Mouse (Mus musculus) left cerebral cortex, postnatal 25 days (tissue): ENCODE results near the gene Polr1b. TPM values are rescaled to one million over a fixed set of nuclear protein-coding genes. Genes with fewer than 3 reads are reported as not detected.
A peak's percentile ranks its signal among the peaks of the same experiment; 100 is the strongest.

ENCODE experiments used
- DNase-seq, 2 experiments: peaks; one replicate each; pipeline ENCODE4 v3.0.0; 2022; ENCODE audit warnings: low spot score in 2 of 2, mixed read lengths in 1 of 2
- intact Hi-C: fragments of 180-260 bp; cut with DNase I; formaldehyde crosslinking; loops from one replicate; pipeline ENCODE4 v1.15.1; 2025
- total RNA-seq, 2 experiments: library from RNA; stranded (reverse); gene quantifications; 2 replicates each; pipeline ENCODE4 v1.2.3; 2021

Polr1b gene
- total RNA-seq: 10 to 100 TPM; 17.8 to 22.1 TPM

DNA sequence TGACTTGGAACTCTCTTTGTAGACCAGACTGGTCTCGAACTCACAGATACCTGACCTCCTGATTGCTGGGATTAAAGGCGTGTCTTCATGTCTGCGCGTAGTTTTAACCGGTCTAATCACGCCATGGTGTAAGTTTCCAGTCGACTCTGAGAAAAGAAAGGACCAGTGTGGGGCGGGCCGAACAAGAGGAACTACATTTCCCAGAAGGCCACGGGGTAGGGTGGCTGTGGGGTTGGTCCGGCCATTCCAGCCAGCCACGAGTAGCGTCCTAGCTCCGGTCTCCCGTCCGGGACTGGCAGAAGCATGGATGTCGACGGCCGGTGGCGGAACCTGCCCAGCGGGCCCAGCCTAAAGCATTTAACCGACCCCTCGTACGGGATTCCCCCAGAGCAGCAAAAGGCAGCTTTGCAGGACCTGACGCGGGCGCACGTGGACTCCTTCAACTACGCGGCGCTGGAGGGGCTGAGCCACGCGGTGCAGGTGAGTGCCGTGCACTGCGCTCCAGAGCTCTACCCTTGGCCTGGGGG lies at the start of gene Polr1b:
Gene Polr1b (plus strand): TSS at position 212 of the 527 bp plus-strand sequence.
- DNase-seq: peak; percentile 93 to 98
- intact Hi-C loops: loop anchor here (1.0 to 10.0 kb wide), 2 partner anchors 28 to 236 kb away; partner anchors contain the start of genes Chchd5 and Fbln7

DNA sequence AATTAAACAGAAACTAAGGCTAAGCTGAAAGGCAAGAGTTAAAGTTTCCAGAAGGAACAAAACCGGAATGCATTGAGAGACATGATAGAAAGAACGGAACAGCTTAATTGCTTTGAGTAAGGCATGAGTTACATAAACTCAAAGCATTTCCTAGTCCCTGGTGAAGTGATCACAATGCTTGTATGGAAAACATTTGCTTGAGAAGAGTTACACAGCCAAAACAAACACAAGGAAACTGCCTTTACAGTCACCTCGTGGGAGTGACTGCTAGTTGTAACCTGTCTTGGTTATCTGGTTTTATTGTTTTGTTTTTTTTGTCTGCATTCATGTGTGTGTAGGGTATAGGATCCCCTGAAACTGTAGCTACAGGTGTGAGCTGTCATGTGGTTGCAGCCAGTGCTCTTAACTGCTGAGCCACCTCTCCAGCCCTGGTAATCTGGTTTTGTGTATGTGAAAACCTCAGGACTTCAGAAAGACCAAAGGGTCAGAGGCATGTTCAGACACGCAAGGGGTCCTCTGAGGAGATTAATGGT lies 48.3 kb upstream of the Polr1b start:
- DNase-seq: no peak
- intact Hi-C loops: no loop called here

DNA sequence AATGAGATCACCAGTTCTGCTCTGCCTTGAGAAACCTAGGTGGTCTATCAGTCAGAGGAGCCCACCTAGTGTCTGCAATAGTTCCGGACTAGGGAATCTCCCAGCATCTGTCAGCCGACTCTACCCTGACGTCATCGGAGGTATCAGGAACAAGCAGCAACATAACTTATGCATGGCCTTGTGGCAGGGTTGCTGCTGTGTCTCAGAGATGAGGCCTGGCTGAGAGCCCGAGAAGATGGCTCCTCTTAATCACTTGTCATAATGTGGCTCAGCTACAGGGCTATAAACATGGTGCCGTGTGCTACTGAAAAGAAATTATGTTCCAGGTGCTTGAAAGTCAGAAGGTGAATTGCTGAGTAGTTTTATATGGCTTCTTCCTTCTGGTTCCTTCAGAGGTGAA lies 45.1 kb upstream of the Polr1b start:
- intact Hi-C loops: no loop called here
- no peak for DNase-seq

- intact Hi-C loops: no loop called here
- DNase-seq: no peak
These were observed 44.2 kb upstream of the Polr1b start for GRCm38 (mm10) chr2:129056597-129056996.

DNA sequence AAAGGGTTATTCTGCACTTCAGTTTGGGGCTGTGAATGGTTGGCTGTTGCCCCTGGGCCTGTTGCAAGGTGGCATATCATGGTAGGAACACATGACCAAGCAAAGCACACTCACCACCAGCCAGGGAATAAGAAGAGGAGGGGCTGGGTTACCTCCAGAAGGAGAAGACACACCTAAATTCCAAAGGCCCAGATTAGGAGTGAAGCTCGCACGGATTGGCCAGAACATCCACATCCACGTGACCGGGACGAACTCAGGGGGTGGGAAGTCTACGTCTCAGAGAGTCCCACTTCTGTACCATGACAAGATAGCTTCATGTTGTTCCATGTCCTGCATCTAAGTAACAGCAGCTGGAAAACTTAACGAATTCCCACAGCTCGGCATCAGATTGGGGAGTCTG lies 43.5 kb upstream of the Polr1b start:
- intact Hi-C loops: no loop called here
- no peak for DNase-seq

DNA sequence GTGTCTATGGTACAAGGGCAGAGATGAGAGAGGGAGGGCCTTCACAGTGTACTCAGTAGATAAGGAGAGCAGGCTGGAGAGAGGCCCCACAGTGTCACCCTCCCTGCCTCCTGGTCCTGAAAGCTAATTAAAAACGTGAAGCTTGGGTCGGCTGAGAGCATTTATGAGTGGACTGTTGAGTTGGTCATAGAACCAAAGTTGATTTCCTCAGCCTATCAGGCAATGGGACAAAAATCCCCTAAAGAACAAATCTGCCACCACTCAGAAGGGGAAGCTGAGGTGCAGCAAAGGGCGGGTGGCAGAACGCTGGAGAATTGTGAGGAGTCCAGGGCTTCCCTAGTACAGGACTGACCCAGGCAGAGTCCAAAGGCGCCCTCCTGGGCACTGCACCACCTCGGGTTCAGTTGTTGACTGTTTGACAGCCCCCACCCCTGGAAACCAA lies 42.9 kb upstream of the Polr1b start:
- intact Hi-C loops: no loop called here
- DNase-seq: no peak

DNA sequence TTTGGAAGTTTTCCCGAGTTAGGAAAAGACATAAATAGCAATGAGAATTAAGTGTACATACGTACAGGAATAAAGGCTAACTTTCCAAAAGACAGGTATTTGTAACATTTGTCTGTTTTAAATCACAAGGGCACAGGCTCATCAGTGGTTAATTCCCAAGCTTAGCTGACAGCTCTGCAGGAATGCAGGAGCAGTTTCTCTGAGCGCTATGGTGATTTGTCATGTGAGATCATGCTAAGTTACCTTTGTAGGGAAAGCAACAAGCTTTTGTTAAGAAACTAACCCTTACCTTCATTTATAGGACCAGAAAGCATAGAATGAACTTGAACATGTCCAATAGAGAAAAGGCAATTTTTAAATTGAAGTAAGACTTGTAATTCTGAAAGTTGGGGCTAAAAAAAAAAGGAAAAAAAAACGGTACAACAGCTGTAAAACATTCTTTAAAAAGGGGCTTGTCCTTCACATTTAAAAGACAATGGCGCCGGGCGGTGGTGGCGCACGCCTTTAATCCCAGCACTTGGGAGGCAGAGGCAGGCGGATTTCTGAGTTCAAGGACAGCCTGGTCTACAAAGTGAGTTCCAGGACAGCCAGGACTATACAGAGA lies 39.2 kb upstream of the Polr1b start:
- intact Hi-C loops: no loop called here
- no peak for DNase-seq

DNA sequence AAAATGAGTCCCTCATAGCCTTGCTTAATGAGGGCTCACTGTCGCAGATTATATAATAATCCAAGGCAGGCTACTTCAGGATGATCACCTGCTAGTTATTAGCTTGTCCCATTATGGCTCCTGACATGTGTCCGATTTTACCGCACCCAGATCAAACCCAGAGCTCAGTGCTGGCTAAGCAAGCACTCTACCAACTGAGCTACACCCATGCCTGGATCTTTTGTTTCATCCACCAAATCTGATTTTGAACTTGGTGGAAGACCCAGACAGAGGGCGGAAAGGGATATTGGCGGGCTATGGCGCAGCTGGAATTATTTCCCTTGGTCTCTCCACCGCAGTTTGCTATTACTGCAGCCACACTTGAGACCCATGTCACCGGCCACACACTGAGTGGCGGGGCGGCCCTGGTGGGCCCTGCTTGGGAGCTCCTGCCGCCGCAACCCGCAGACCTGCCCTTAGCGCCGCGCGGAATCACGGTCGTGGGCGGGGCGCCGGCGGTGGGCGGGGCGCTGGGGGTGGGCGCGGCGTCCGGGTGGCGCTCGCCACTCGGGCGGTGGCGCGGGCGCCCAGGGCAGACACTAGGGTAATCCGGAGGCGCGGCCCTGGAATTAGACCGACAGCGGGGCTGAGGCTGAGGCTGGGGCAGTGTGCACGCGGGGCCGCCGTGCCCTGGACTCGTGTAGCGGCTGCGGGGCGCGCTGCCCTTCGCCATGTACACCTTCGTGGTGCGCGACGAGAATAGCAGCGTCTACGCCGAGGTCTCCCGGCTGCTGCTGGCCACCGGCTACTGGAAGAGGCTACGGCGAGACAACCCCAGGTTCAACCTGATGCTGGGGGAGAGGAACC lies 35.1 kb upstream of the Polr1b start, which contains the start of gene Ttl:
Gene Ttl (plus strand): TSS at position 506 of the 846 bp plus-strand sequence.
- DNase-seq: peak; percentile 73 to 81
- intact Hi-C loops: loop anchor here (5.0 kb wide), 3 partner anchors 98 to 132 kb away; partner anchors contain the start of genes Gm10762, Slc20a1 and Zc3h6

DNA sequence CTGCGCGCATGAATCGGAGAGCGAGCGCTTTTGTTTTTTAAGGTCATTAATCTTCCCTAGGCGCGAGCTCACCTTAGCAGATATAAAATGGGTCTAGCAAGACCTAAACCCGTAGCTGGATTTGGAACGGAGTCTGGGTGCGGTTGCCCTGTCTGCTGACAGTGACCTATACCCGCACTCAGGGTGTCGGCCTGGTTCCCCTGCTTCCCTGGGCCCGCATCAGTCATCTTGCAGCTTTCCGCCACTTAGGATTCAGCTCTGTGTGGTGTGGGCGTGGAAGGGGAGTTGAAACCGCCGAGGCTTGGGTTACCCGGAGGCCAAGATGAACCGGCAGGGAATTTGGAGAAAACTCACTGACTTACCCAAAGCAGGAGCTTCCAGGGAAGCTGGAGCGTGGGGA lies 34.5 kb upstream of the Polr1b start:
- intact Hi-C loops: loop anchor here (5.0 kb wide), 3 partner anchors 99 to 131 kb away; partner anchors contain the start of genes Gm10762, Slc20a1 and Zc3h6
- peak; percentile 54 to 78 for DNase-seq

- DNase-seq: peak in 1 of 2 experiments; percentile 75
- intact Hi-C loops: loop anchor here (2.0 kb wide), 1 partner anchor 21 kb away; no protein-coding TSS in a partner anchor
These were observed 30.5 kb upstream of the Polr1b start for GRCm38 (mm10) chr2:129070296-129070695.

- no peak for DNase-seq
- intact Hi-C loops: no loop called here
These were observed 22.5 kb upstream of the Polr1b start for GRCm38 (mm10) chr2:129078313-129078712.

GRCm38 (mm10) chr2:129079194-129079593 lies 21.6 kb upstream of the Polr1b start:
- intact Hi-C loops: no loop called here
- no peak for DNase-seq

- intact Hi-C loops: loop anchor here (5.0 kb wide), 1 partner anchor 134 kb away; no protein-coding TSS in a partner anchor
- no peak for DNase-seq
These were observed 19.7 kb upstream of the Polr1b start for GRCm38 (mm10) chr2:129081097-129081496.

DNA sequence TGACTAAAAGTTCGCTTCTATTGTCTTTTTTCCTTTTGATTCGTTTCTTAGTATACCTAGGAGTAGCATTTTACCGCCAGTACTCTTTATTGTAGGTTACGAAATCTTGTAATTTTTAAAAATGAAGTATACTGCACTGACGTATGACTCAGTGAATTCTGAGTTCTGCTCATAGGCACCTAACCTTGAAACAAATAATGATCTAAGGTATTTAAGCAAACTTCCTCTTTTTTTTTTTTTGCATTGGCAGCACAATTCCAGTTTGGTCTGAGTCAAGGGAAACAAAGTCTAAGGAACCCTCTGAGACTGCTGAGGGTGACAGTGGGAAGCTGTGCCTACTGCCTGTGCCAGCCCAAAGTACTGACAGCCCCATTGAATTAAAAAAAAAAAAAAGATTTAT lies 17.3 kb upstream of the Polr1b start:
- no peak for DNase-seq
- intact Hi-C loops: loop anchor here (5.0 kb wide), 1 partner anchor 136 kb away; no protein-coding TSS in a partner anchor

- intact Hi-C loops: loop anchor here (5.0 kb wide), 1 partner anchor 138 kb away; no protein-coding TSS in a partner anchor
- no peak for DNase-seq
These were observed 15.8 kb upstream of the Polr1b start for GRCm38 (mm10) chr2:129084959-129085358.

GRCm38 (mm10) chr2:129087520-129087919 lies 13.3 kb upstream of the Polr1b start:
- DNase-seq: no peak
- intact Hi-C loops: no loop called here

GRCm38 (mm10) chr2:129090370-129090769 lies 10.4 kb upstream of the Polr1b start:
- intact Hi-C loops: loop anchor here (2.0 to 5.0 kb wide), 2 partner anchors 20 to 92 kb away; no protein-coding TSS in a partner anchor
- DNase-seq: peak in 1 of 2 experiments; percentile 73

DNA sequence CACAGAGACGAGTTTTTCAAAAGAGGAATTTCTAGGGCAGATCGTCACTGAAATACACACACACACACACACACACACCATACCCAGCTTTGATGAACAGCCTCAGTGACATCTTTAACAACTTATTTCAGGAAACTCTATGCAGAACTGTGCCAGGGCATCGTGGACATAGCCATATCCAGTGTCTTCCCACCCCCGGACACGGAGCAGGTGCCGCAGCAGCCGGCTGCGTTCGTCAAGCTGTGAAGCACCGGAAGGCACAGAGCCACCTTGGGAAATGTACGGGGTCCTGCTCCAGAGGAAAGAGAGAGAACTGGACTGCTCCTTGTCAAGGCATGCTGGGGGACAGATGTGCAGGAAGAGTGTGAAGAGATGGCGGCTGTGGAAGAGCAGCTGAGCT lies 8.0 kb upstream of the Polr1b start:
- intact Hi-C loops: loop anchor here (5.0 kb wide), 1 partner anchor 89 kb away; no protein-coding TSS in a partner anchor
- DNase-seq: peak; percentile 42 to 76

DNA sequence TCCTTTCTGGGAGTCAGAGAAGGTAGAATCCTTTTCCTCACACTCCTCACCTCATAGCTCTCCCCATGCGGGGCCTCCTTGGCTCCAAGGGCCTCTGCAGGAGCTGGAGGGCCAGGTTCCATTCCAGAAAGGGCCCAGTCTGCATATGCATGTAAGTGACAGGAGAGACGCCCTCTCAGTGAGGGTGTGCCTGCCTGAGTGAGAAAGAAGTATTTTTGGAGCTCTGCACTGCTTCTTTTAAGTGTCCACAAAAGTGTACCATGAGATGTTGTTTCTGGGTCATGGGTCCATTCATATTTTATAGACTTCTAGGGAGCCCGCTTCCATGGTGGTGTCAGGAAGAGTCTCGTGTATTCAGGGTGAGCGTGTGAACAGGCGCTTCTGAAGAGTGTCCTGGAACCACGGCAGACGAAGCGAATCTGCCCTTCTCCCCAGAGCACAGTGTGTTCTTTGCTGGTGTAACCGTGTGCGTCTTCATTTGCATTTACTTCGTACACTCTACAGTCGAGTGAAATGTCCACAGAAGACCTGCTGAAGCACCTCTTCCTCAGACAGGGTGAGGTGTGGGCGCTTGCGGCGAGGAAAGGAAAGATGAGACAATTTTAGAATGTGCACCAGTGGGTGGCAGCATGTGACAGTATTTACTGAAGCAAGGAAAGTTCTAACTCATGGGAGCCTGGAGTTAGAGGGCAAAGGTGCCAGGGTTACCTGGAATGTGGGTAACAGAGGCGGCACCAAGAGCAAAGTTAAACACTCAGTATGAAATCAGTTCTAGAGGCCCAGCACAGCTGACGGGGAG lies 6.7 kb upstream of the Polr1b start:
- DNase-seq: peak; percentile 45 to 81
- intact Hi-C loops: loop anchor here (5.0 kb wide), 1 partner anchor 88 kb away; no protein-coding TSS in a partner anchor
